Mouse (Mus musculus) heart, embryonic 12.5 days (tissue): ENCODE results near the gene Krt42. TPM values are rescaled to one million over a fixed set of nuclear protein-coding genes. Genes with fewer than 3 reads are reported as not detected.
A peak's percentile ranks its signal among the peaks of the same experiment; 100 is the strongest.
"Not testable (repeated sequence)": the region's sequence is repeated elsewhere in the genome, so short reads cannot be mapped to it uniquely, and the experiment has no call there.

Experiments
- ATAC-seq: fragments of 200-750 bp; cut with Nextera tagmentation; 2 replicates; pipeline ENCODE4 v1.8.0; 2017; ENCODE audit warnings: moderate TSS enrichment, moderate library complexity; ENCODE audit not compliant: insufficient number of reproducible peaks, low FRiP score
- H3K27ac ChIP-seq: fragments of 300-500 bp; sonication (generic); 2 replicates; pipeline ENCODE4 v1.5.1; 2016; ENCODE audit warnings: mild to moderate bottlenecking, moderate library complexity; ENCODE audit not compliant: poor library complexity, severe bottlenecking
- H3K27me3 ChIP-seq: fragments of 300-500 bp; sonication (generic); replicated peaks from 2 replicates; pipeline ENCODE4 v1.6.1; 2016; ENCODE audit warnings: mild to moderate bottlenecking, moderate library complexity
- H3K36me3 ChIP-seq: fragments of 300-500 bp; sonication (generic); 2 replicates; pipeline ENCODE4 v1.6.1; 2016; ENCODE audit warnings: mild to moderate bottlenecking, moderate library complexity
- H3K4me1 ChIP-seq: fragments of 300-500 bp; sonication (generic); replicated peaks from 2 replicates; pipeline ENCODE4 v1.6.1; 2016; ENCODE audit warnings: mild to moderate bottlenecking
- H3K4me2 ChIP-seq: fragments of 300-500 bp; sonication (generic); 2 replicates; pipeline ENCODE4 v1.6.1; 2016; ENCODE audit warnings: mild to moderate bottlenecking, moderate library complexity
- H3K4me3 ChIP-seq: fragments of 300-500 bp; sonication (generic); 2 replicates; pipeline ENCODE4 v1.5.1; 2016; ENCODE audit warnings: mild to moderate bottlenecking
- H3K9ac ChIP-seq: fragments of 300-500 bp; sonication (generic); 2 replicates; pipeline ENCODE4 v1.6.1; 2016; ENCODE audit warnings: mild to moderate bottlenecking, moderate library complexity
- H3K9me3 ChIP-seq: fragments of 300-500 bp; sonication (generic); replicated peaks from 2 replicates; pipeline ENCODE4 v1.6.1; 2016; ENCODE audit warnings: mild to moderate bottlenecking, moderate library complexity
- WGBS: fragments of 180-500 bp; shearing (Covaris S2); methylation state at CpG from one replicate; pipeline ENCODE4 v1.1.7; 2016; 5-methylcytosine and 5-hydroxymethylcytosine counted together
- polyA plus RNA-seq: library from polyadenylated mRNA; unstranded; fragments of >200 nt; fragmentation: Nextera tagmentation; extraction: Ambion mirVana; gene quantifications from 2 replicates; pipeline ENCODE4 v1.2.1, GENCODE M21; 2016

Krt42 gene
- not detected in 2 replicates for polyA plus RNA-seq

GRCm38 (mm10) chr11:100269821-100270332 lies at the start of gene Krt42:
TSS of gene Krt42 (minus strand) at chr11:100269871.
- Histone ChIP-seq H3K27ac (no peak within 1 kb of the TSS), H3K4me1 (peaks cover 6% of the 10 kb centered on the region), H3K4me2 (no peak within 1 kb of the TSS), H3K9ac (no peak within 1 kb of the TSS), H3K36me3 (no peaks in the 10 kb centered on the region), H3K4me3 (no peak within 1 kb of the TSS), H3K27me3 (peaks cover 22% of the 10 kb centered on the region; the same call in 1 of the 2 replicates), H3K9me3 (no peaks in the 10 kb centered on the region)
- 76% methylated on average over 7 of the region's 7 CpGs for WGBS
- ATAC-seq = no peak

GRCm38 (mm10) chr11:100318529-100319451 lies 49.1 kb upstream of the Krt42 start:
- Histone ChIP-seq H3K27me3 (no peaks in the 10 kb centered on the region), H3K9ac (peak overlapping the region; percentile 49; the same call in 1 of the 2 replicates), H3K4me1 (peaks cover 11% of the 10 kb centered on the region; the same call in 1 of the 2 replicates), H3K4me3 (peak overlapping the region; percentile 91), H3K36me3 (peaks cover 22% of the 10 kb centered on the region), H3K4me2 (peak overlapping the region; percentile 65), H3K27ac (no peak overlapping the region), H3K9me3 (no peaks in the 10 kb centered on the region)
- WGBS = 72% methylated on average over 10 of the region's 10 CpGs
- ATAC-seq = no peak

- Histone ChIP-seq H3K36me3 (peaks cover 22% of the 10 kb centered on the region), H3K9ac (no peak overlapping the region), H3K9me3 (no peaks in the 10 kb centered on the region), H3K4me3 (no peak overlapping the region), H3K4me1 (peaks cover 11% of the 10 kb centered on the region; the same call in 1 of the 2 replicates), H3K4me2 (no peak overlapping the region), H3K27ac (no peak overlapping the region), H3K27me3 (no peaks in the 10 kb centered on the region)
- ATAC-seq = no peak
- WGBS = 56% methylated on average over 6 of the region's 6 CpGs
Measured at GRCm38 (mm10) chr11:100317826-100318380, 48.2 kb upstream of the Krt42 start.

GRCm38 (mm10) chr11:100315439-100315838 lies 45.8 kb upstream of the Krt42 start:
- WGBS = 87% methylated on average over 5 of the region's 5 CpGs
- no peak for ATAC-seq

GRCm38 (mm10) chr11:100313424-100313823 lies 43.8 kb upstream of the Krt42 start:
- H3K4me3 ChIP-seq = no peak overlapping the region
- no peaks in the 10 kb centered on the region for H3K36me3 ChIP-seq
- peaks cover 9% of the 10 kb centered on the region for H3K4me1 ChIP-seq
- no peaks in the 10 kb centered on the region for H3K27me3 ChIP-seq
- no peak for ATAC-seq
- no peaks in the 10 kb centered on the region for H3K9me3 ChIP-seq
- no peak overlapping the region for H3K4me2 ChIP-seq
- H3K27ac ChIP-seq = no peak overlapping the region
- 87% methylated on average over 6 of the region's 6 CpGs for WGBS
- H3K9ac ChIP-seq = no peak overlapping the region

More at GRCm38 (mm10) chr11:100315439-100315838, 45.8 kb upstream of the Krt42 start:
- Histone ChIP-seq H3K9me3 (no peaks in the 10 kb centered on the region), H3K27ac (no peak overlapping the region), H3K4me3 (no peak overlapping the region), H3K36me3 (peaks cover under 1% of the 10 kb centered on the region; the same call in 1 of the 2 replicates), H3K4me2 (no peak overlapping the region), H3K4me1 (peaks cover 9% of the 10 kb centered on the region), H3K27me3 (no peaks in the 10 kb centered on the region), H3K9ac (no peak overlapping the region)

- Histone ChIP-seq H3K4me3 (no peak overlapping the region), H3K4me1 (peaks cover 9% of the 10 kb centered on the region), H3K27me3 (no peaks in the 10 kb centered on the region), H3K27ac (peak overlapping the region; percentile 78), H3K9ac (no peak overlapping the region), H3K4me2 (peak overlapping the region; percentile 13; the same call in 1 of the 2 replicates), H3K36me3 (no peaks in the 10 kb centered on the region), H3K9me3 (no peaks in the 10 kb centered on the region)
- WGBS = 28% methylated on average over 5 of the region's 5 CpGs
- ATAC-seq = no peak
Measured at GRCm38 (mm10) chr11:100312096-100312679, 42.5 kb upstream of the Krt42 start.

- no peak overlapping the region for H3K4me3 ChIP-seq
- H3K36me3 ChIP-seq = no peaks in the 10 kb centered on the region
- no peak for ATAC-seq
- H3K4me1 ChIP-seq = peaks cover 9% of the 10 kb centered on the region
- H3K9me3 ChIP-seq = no peaks in the 10 kb centered on the region
- peak overlapping the region; percentile 13; the same call in 1 of the 2 replicates for H3K4me2 ChIP-seq
- peak overlapping the region; percentile 78 for H3K27ac ChIP-seq
- no peaks in the 10 kb centered on the region for H3K27me3 ChIP-seq
- no peak overlapping the region for H3K9ac ChIP-seq
- WGBS = 50% methylated on average over 1 of the region's 1 CpGs
Measured at GRCm38 (mm10) chr11:100311656-100312055, 42.0 kb upstream of the Krt42 start.

GRCm38 (mm10) chr11:100308672-100309071 lies 39.0 kb upstream of the Krt42 start:
- not testable (repeated sequence) for H3K4me3 ChIP-seq, H3K27ac ChIP-seq, H3K9ac ChIP-seq, H3K27me3 ChIP-seq, H3K36me3 ChIP-seq, H3K4me1 ChIP-seq, ATAC-seq, H3K4me2 ChIP-seq, H3K9me3 ChIP-seq
- WGBS = 85% methylated on average over 6 of the region's 6 CpGs

GRCm38 (mm10) chr11:100307900-100308299 lies 38.2 kb upstream of the Krt42 start:
- ATAC-seq = no peak
- no peaks in the 10 kb centered on the region for H3K27me3 ChIP-seq
- 85% methylated on average over 5 of the region's 5 CpGs for WGBS
- H3K36me3 ChIP-seq = no peaks in the 10 kb centered on the region
- H3K9me3 ChIP-seq = no peaks in the 10 kb centered on the region
- H3K4me3 ChIP-seq = no peak overlapping the region
- no peak overlapping the region for H3K27ac ChIP-seq
- H3K4me1 ChIP-seq = peaks cover 9% of the 10 kb centered on the region
- H3K4me2 ChIP-seq = no peak overlapping the region
- H3K9ac ChIP-seq = no peak overlapping the region

GRCm38 (mm10) chr11:100301292-100301691 lies 31.6 kb upstream of the Krt42 start:
- no peak for ATAC-seq

GRCm38 (mm10) chr11:100300293-100300692 lies 30.6 kb upstream of the Krt42 start:
- no peaks in the 10 kb centered on the region for H3K36me3 ChIP-seq
- no peak overlapping the region for H3K4me2 ChIP-seq
- WGBS = 6% methylated on average over 5 of the region's 5 CpGs

More at GRCm38 (mm10) chr11:100301292-100301691, 31.6 kb upstream of the Krt42 start:
- no peak overlapping the region for H3K4me2 ChIP-seq
- H3K9ac ChIP-seq = no peak overlapping the region
- no peak overlapping the region for H3K4me3 ChIP-seq
- no peaks in the 10 kb centered on the region for H3K36me3 ChIP-seq
- WGBS = 68% methylated on average over 5 of the region's 5 CpGs
- no peaks in the 10 kb centered on the region for H3K9me3 ChIP-seq
- peaks cover 16% of the 10 kb centered on the region for H3K27me3 ChIP-seq
- peaks cover 5% of the 10 kb centered on the region for H3K4me1 ChIP-seq
- no peak overlapping the region for H3K27ac ChIP-seq

More at GRCm38 (mm10) chr11:100300293-100300692, 30.6 kb upstream of the Krt42 start:
- no peak overlapping the region for H3K9ac ChIP-seq
- no peak for ATAC-seq
- H3K27ac ChIP-seq = no peak overlapping the region
- peaks cover 5% of the 10 kb centered on the region for H3K4me1 ChIP-seq
- H3K27me3 ChIP-seq = peaks cover 23% of the 10 kb centered on the region
- no peaks in the 10 kb centered on the region for H3K9me3 ChIP-seq
- H3K4me3 ChIP-seq = no peak overlapping the region
